Mouse (Mus musculus) CD4-positive, CD25-positive, alpha-beta regulatory T cell (primary cell): ENCODE measurements around the gene Ap3m1. TPM values are rescaled to one million over a fixed set of nuclear protein-coding genes. Genes with fewer than 3 reads are reported as not detected.

Experiments
- polyA plus RNA-seq: library from polyadenylated mRNA; unstranded; fragments of 100-300 nt; shearing (Covaris generic); gene quantifications from one replicate; pipeline ENCODE4 v1.2.1, GENCODE M21; 2017

The Ap3m1 gene
- polyA plus RNA-seq, result 64.7 TPM

DNA sequence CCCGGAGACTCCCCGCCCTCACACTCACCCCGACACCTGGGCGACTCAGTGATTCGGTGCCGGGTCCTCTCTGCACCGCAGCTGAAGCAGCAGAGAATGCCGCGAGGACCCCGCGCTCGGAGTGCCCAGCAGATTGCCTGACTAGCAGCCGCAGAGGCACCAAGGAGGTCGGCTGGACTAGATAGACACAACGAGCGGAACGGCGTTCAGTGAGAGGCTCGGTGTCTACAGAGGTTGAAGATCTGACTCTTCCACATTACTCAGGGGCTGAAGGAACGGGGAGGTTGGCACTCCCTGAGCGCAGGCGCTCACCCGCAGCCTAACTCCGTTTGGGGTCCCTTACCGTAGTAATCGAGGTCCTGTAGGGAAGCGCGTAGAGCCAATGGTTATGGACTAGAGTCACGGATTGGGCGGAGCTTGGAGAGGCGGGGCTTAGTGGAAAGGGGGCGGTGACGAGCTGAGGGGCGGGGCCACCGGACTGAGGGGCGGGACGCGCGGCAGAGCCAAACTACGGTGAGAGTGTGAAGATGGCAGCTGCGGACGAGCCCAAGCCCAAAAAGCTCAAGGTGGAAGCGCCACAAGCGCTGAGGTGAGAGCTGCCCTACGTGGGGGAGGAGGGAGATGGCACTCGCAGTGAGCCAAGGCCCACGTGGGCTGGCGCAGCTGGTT lies at the start of gene Ap3m1, which contains the start of gene Adk:
TSS of gene Ap3m1 (minus strand) at position 397 of the 669 bp plus-strand sequence.
TSS of gene Adk (plus strand) at position 463 of the 669 bp plus-strand sequence.

Other genes starting within 250 kb of the Ap3m1 start
- not detected for gene Plau, start 215.8 kb downstream of the Ap3m1 start, polyA plus RNA-seq
- 1.7 TPM for gene Vcl, start 123.1 kb downstream of the Ap3m1 start, polyA plus RNA-seq
- gene Adk, start 66 bp upstream of the Ap3m1 start, polyA plus RNA-seq, result 123 TPM